Mouse (Mus musculus): ENCODE measurements at regions not wholly inside any gene's neighbourhood (a gene's known extent, or its start where the extent isn't known, plus 50 kb on each side); places are given as distances from the start of the nearest gene placed in this dataset.

DNA sequence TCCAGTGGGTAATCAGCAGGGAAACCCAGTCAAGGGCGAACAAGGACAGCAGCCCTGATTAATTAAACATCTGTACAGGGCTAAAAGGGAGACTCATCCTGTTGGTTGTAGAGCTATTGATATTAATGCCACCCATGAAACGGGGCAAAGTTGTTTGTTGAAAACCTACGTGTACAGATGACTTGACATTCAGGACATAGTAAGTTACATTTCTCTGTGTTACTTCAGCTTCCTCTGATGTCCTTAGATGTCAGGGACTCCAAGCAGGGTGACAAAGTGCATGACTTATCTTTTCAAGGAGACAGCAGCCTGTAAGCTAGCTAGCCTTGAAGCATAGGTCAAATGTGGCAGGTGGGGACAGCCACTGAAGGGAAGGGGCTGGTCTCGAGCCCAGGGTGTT lies 390.5 kb downstream of the Ccdc171 start:
- no peak for DNase-seq (ENCODE audit: low spot score in 2 of 2)

DNA sequence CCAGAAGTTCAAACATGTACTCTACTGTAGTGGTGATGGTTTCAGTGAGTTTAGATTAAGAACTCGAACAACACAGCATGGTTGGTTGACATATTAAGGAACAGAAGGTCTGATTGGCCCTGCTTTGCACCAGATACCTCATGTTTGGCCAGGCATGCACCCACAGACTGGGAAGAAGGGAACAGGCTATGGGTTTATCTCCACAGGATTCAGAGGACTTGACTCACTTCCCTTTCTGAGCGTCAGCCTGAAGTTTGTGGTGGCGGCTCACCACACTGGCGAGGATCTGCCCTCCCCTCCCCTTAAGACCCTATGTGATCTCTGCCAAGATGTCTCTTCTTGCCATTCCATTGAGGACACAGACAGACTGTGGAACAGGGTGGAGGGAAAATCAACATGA lies 391.7 kb downstream of the Ccdc171 start:
- no peak for DNase-seq (ENCODE audit: low spot score in 2 of 2)

DNA sequence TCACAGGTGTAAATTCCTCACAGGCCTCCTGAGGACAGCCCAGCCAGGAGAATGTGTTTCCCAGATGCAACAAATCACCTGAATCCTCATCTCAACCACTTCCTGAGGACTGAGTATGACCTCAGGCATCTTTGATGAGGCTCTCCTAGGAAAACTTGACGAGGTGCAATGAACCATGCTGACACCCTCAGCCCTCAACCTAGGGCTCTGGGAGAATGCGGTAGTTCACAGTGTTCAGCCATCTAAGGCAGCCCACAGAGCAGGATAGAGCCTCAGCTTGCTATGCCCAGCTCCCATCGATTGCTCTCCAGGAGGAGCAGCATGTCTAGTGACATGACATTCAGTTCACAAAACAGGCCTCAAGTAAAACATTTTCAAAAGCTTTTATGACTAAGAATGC lies 392.7 kb downstream of the Ccdc171 start:
- no peak for DNase-seq (ENCODE audit: low spot score in 2 of 2)

DNA sequence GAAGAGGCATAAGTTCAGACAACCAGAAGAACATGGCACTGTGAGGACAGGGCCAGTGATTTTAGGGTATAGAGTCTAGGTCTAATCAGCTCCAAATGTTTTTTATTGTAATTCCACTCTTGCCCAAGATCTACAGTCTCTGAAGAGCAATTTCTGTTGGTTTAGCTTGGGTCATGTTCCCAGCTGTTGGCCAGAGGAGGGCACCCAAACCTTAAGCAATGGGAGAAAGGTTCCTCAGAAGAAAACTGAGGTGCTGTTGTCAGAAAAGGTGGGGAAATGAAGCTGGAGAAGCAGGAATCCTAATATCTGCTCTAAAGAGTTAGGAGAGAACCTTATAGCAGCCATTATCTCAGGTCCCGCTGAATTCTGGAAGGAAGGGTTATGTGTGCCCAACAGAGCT lies 393.7 kb downstream of the Ccdc171 start:
- no peak for DNase-seq (ENCODE audit: low spot score in 2 of 2)

DNA sequence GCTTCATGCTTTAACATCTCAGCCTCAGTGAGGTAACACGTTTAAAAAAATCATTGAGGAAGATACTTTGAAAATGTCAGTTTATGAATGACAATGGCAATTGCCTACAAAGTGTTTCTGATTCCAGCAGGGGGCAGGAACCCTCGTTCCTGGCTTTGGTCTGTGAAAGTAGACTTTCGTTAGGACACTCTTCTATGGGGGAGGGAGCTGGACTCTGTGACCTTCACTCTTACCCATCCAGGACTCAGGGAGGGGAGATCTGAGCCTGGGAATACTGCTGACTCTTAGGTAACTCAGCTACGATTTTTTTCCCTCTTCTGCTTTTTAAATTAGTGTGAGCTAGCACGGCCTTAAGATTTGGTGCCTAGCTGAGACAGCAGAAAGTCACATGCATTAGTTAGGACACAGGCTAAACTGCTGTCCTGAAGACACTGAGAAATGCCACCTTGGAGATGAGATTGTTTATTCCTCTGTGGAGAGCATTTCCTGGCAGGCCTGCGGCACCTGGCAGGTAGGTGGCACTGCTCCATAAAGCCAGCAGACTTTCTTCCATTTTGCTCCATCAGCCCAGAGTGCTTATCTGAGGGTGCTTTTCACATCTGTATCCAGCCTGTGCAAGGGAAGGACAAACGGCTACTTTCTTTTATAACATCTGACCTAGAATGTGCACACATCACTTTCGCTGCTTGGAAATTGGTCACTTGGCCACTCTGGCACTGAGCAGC lies 399.9 kb downstream of the Ccdc171 start:
- DNase-seq (ENCODE audit: low spot score in 2 of 2), result no peak

DNA sequence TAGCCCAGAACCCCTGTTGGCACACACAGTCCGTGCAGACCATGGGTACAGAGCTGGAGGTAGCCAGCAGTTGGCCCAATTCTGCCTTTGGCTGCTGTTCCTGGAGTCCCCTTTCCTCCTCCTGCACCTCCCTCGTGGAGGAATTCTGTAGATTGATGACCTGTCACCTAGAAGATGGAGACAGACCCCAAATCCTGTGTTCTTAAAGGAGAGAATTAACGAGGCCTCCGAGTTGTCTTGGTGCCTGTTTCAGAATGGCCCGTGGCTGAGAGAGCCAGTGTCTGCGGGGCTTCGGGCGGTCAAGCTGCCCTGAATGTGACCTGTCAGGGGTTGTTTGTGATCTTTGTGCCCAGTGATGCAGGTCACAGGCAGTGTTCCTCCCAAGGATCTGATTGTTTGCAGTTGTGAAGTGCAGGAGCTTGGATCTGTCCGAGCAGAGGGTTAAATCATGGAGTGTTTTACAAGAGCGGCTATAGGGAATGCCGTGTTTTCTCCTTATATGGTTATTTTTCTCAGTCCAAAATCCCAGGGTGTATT lies 400.9 kb downstream of the Ccdc171 start:
- DNase-seq (ENCODE audit: low spot score in 2 of 2), result no peak

DNA sequence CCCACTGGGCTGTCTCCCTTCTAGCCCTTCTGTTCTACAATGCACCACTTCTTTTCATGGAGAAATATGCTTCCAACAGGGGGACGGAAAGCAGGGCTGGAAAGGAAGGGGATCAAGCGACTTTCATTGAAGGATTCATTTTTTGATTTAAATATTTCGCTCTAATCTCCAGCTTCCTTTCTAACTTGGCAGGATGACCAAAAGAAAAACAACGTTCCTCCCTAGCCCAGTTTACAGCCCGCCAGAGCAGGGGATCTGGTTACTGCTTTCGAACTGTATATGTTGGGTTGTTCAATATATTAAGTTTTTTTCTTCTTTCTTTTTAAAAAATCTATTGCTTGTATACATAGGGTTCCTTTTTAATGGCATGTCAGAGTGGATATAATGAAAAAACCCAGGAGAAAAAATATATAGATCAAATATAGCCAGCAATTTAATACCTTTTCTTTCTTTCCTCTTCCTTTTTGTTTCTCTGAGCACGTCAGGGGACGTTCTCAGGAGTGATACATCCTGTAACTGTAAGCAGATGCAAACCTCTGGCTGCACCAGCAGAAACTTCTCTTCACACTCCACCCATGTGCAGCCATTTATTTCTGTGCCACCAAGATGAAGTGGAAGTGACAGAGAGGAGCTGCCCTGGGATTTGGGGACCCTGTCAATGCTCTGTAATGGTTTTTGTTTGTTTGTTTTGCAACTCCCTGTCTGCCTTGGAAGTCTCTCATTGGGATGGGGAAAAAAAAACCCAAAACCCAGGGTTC lies 406.7 kb downstream of the Ccdc171 start:
- DNase-seq (ENCODE audit: low spot score in 2 of 2), result no peak

DNA sequence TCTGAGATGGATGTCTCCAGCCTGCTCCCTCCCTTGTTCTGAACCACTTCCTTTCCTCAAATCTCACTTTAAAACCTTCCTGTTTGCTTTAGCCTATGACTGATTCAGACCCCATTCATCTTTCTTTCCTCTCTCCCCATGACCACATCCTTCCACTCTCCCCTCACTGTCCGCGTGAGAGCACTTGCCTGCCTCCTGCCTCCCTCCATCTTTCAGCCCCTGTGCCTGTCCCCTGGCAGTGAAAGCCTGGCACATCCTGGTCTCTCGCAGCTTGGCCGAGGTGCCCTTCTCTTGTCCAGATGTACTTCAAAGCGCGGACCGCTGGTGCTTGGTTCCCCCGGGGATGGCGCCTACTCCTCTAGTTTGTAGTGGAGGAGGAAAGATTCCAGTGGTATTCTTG lies 416.3 kb downstream of the Ccdc171 start:
- DNase-seq (ENCODE audit: low spot score in 2 of 2), result no peak

DNA sequence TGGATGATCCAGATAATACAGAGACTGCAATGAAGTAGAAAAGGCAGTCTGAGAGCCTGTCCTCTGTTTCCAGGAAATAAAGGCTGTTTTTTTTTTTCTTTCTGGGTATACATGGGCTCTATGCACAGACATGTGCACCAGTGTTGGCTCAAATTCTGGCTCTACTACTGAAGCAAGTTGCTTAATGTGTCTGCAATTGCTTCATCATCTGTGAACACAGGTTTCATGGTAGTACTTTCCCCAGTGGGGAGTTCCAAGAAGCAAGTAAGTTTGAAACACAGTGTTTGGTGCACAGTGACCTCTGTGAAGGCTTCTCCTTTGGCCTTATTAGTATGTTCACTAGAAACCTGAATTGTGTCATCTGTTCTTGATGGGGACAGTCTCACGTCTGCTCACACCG lies 424.3 kb downstream of the Ccdc171 start:
- DNase-seq (ENCODE audit: low spot score in 2 of 2), result no peak

DNA sequence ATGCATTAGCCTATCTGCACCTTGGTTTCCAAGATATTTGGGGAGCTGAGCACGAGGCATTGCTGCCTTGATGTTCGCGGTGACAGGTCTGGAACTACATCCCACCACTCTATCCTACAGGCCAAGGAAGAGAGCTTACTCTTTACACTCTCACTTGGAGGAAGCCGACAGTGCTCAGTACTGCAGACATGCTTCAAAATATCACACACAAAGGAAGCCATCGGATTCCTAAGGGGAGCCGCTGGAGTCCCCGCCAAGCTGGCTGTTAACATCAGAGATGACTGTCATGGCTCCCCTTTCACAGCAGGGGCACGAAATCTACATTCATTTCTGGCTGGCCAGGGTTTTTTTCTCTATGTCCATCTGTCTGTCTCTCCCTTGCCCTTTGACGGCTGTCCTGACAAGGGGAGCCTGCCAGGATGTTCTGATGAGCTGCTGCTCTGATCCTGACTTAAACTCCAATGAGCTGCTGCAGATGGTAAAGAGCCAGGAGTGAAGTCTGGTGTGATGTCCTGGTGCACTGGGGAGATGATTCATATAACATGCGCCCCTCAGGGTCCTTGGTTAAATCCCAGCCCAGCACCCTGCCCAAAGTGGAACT lies 425.6 kb downstream of the Ccdc171 start:
- DNase-seq (ENCODE audit: low spot score in 2 of 2), result no peak

DNA sequence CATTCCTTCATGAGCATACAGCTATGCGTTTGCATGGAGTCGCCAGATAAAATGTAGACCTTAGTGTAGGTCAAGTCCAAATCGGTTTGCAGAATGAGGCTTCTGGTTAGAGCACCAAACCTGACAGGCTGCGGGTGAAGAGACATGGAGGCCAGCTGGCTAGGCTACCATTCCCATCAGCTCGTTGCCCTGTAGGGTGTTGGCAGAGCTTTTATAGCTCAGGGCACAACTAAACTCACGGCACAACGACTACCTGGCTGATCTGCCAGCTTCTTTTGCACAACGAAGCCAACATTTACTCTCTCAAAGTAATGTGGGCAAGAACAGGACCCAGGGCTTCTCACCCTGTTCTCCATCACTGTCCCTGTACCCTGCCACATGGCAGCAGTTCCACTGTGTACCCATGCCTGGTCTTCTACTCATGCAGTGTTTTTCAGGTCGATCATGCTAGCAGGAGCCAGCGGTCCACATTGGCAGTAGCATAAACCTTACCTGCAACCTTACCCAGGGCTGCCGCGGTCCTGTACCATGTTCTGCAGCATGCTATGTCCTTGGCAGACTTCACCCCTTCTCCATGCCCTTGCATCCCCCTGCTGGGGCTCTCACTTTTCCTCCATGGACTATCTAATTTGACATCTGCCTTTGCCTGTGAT lies 431.0 kb downstream of the Ccdc171 start:
- DNase-seq (ENCODE audit: low spot score in 2 of 2), result no peak

DNA sequence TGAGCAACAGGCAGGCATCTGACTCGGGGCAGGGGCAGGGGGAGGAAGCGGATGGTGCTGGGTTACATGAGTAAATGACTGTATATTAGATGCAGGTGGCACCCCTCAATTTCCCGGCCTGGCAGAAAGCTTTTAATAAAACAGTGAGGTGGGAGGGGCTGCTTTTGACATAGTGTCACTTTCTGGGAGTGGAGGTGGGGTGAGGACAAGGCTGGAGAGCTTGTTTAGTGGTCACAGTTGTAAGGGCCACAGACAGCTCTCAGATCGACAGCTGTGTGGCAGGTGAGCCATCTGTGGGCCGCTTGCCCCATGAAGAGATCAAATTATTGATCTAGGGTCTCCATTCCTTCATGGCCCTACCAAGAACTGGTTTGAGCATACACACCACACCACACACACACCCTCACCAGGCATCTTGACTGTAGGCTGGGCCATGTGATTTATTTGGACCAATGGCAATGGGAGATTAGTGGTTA lies 431.9 kb downstream of the Ccdc171 start:
- DNase-seq (ENCODE audit: low spot score in 2 of 2), result no peak

DNA sequence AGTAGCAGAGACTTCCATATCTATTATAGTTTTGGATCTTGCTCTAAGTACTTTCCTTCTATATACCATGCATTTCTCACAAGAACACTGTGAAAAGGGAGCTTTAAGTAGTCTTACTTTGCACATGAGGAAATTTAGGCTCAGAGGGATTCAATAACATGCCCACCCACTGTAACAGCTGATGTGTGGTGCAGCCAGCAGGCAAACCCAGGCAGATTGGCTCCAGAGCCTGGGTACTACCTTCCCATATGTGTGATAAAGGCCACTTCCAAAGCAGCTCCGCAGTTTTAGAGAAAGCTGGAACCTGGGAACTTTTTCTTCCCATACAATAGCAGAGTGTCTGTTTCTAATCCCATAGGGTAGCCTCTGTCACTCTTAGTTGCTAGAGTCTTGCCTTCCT lies 441.6 kb downstream of the Ccdc171 start:
- DNase-seq (ENCODE audit: low spot score in 2 of 2), result no peak

DNA sequence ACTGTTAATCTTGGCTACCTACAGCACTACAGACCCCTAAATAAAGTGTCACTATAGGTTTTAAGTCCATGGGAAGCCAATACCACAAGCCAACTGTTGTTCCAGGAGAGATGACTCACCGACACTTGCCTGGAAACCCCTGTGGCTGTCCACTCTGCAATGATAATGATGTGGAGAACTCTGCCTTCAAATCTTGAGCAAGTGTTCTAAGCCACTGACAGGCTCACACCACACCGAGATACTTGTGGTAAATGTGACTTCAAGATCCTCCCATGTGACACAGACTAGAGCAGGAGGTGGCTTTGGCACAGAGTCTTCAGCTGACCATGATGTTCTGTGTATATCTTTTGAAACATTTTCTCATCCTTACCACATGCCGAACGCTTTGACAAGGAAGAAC lies 447.8 kb downstream of the Ccdc171 start:
- DNase-seq (ENCODE audit: low spot score in 2 of 2), result no peak

DNA sequence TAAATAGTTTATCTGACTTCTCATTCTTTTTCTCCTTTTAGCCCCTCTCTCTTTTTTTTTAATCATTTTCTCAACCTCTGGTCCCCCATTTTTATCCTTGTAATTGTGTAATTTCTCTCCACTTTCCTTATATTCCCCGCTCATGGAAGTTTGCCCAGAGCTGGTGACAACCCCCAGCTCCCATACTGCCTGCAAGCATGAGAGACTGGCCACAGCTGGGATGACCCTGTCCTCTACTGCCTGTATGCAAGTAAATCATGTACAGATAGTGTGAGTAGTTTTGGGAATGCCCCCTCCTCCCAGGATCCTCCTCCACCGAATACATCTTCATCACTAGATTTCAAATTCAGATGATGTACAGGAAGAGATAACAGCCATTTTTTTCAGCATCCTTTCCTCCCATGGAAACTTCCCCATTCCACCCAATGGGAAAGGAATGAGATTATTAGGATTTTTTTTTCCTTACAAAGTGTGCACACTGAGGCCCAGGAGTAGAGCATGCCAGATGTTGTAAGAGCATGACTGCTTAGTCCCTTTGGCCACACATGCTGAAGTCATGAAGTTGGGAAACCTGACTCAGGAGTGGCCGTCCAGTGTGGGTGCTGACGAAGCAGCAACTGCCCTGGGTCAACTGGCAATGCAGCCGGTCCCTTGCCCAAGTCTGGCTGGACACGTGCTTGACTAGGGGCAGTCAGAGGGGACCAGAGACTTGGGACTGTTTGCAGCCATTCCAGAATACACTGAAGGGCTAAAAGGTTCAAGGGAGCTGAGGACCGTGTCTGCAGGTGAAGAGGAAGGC lies 449.1 kb downstream of the Ccdc171 start:
- no peak for DNase-seq (ENCODE audit: low spot score in 2 of 2)

DNA sequence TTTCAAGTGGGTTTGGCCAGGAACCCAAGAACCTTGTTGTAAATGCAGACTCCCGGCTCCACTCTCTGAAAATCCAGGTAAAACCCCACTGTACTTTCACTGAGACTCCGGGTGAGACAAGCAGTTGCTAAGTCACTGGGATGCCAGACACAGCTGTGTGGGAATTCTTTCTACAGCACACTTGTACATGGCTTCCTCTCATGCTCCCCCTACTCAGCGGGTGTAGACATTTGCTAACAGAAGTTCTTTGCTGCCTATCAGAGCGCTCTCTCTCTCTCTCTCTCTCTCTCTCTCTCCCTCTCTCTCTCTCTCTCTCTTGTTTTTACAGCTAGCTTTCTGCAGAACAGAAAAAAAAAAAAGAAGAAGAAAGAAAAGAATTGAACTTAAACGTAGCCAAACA lies 450.2 kb downstream of the Ccdc171 start:
- DNase-seq (ENCODE audit: low spot score in 2 of 2), result no peak

DNA sequence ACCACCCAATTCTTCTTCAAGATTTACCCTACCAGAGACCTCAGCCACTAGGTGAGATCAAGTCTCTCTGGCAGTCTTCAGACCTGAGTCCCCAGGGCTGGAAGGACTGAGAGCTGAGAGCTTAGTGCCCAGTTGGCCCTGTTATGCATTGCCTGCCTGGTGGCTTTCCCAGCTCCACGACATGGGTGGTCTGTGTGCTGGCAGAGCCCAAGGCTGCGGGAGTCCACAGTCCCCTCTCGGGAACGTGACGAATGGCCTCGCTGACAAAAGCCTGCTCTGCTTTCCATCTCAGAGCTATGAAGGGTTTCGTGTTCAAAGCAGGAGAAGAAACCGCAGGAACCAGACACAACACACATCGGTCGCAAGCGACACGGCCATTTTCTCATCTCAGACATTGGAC lies 450.7 kb downstream of the Ccdc171 start:
- DNase-seq (ENCODE audit: low spot score in 2 of 2), result no peak

DNA sequence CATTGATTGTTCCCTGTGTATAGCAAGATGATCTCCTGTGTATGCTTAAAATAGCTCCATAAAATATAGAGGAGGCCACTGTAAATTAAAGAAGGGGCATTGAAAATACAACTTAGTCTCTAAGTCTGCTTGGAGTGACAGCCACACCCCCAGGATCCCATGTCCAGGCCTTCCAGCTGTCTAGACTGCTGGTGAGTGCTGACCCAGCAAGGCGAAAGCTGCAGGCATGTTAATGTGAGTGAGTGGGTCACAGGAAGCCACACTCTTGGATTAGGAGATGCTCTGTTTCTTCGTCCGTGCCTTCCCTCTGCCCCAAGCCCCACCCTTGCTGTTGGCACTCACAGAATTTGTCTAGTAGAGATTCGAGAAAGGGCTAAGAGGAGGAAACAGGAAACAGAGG lies 453.7 kb downstream of the Ccdc171 start:
- no peak for DNase-seq (ENCODE audit: low spot score in 2 of 2)

DNA sequence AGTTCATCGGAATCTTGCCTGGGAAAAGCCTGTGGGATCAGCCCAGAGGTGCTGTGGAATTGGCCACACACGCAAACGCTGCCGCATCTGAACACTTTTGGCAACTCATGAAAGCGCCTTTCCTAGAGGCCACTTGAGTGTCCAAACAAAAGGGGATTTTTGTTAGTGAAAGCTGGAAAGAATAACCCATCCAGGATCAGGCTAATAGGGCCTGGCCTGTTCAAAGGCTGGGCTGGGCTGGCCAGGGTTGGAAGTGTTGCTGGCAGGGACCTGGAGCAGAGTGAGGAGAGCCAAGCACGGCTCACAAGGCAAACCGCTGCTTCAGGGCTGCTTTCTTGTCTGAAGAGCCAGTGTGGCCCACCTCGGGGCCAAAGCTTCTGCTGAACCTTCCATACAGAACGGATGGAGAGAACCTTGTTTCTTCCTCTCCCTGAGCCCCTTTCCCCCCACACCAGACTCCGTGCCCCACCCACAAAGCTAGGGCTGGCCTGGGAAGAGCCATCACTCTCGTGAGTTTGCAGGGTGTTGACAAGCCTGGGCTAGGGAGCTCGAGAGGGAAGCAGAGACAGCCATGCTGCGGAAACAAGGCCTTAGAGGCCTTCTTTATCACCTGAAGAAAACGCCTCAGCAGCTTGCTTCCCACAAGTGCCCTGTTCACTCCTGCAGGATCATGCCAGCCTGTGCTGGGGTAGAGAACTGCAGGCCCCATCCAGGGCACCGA lies 459.5 kb downstream of the Ccdc171 start:
- no peak for DNase-seq (ENCODE audit: low spot score in 2 of 2)

DNA sequence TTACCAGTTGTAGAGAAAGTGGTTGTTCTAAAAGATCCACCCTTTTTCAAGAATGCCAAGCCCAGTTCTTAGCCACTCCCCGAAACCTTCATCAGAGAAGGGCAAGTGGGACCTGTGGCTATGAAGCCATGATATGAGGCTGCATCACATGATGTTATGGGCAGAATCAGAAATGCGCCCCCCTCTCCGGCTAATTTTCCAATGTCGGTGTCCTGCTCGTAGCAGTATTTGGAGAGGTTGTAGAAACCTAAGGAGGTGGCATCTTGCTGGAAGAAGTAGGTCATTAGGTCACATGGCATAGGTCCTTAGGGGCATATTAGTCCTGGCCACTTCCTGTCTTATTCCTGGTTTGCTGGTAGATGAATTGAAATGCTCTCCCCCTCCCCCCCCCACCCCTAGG lies 460.1 kb downstream of the Ccdc171 start:
- no peak for DNase-seq (ENCODE audit: low spot score in 2 of 2)

All from spleen, postnatal 14 days (tissue).